Mouse (Mus musculus) brain, embryonic 14.5 days (tissue): ENCODE results near the gene Edaradd. TPM values are rescaled to one million over a fixed set of nuclear protein-coding genes. Genes with fewer than 3 reads are reported as not detected.

Experiments used
- DNase-seq: peaks from one replicate; pipeline ENCODE4 v3.0.0-alpha.2; 2011; ENCODE audit warnings: low read depth
- CTCF ChIP-seq: fragments of 200-500 bp; IDR thresholded peaks from 2 replicates; pipeline ENCODE4 v1.5.1; 2012; ENCODE audit warnings: inconsistent platforms, mild to moderate bottlenecking, moderate library complexity, borderline replicate concordance; ENCODE audit not compliant: insufficient read depth, insufficient read length; ENCODE audit errors: extremely low read depth
- POLR2A ChIP-seq: fragments of 200-500 bp; IDR thresholded peaks from 2 replicates; pipeline ENCODE4 v1.6.1; 2012; ENCODE audit warnings: mild to moderate bottlenecking, inconsistent platforms, borderline replicate concordance; ENCODE audit not compliant: poor library complexity, insufficient read depth, insufficient read length, severe bottlenecking; ENCODE audit errors: extremely low read depth
- polyA plus RNA-seq: library from polyadenylated mRNA; depleted of rRNA; stranded (reverse); fragments of >200 nt; gene quantifications from 2 replicates; pipeline ENCODE4 v1.2.3, GENCODE M21; 2012; rRNA removed

The Edaradd gene
- polyA plus RNA-seq, 1 experiment, result 0.98 TPM

GRCm38 (mm10) chr13:12433843-12434242 lies 86.4 kb downstream of the Edaradd start:
- no peak for DNase-seq
- TF ChIP-seq CTCF (no peak), POLR2A (no peak)

- no peak for DNase-seq
- no peak for TF ChIP-seq POLR2A
- TF ChIP-seq CTCF, result no peak
Measured at GRCm38 (mm10) chr13:12428556-12428955, 91.7 kb downstream of the Edaradd start.

Other genes starting within 250 kb of the Edaradd start
- gene Actn2, start 179.7 kb downstream of the Edaradd start, polyA plus RNA-seq, result 3.4 and 4.8 TPM in 2 replicates
- gene Heatr1, start 125.4 kb downstream of the Edaradd start, polyA plus RNA-seq, result 32.3 and 33.2 TPM in 2 replicates
- 20.0 and 22.7 TPM in 2 replicates for gene Lgals8, start 55.5 kb downstream of the Edaradd start, polyA plus RNA-seq
- gene Ero1lb, start 45.4 kb upstream of the Edaradd start, polyA plus RNA-seq, result 6.1 and 7.4 TPM in 2 replicates